Mouse (Mus musculus) lung, postnatal 25 days (tissue): ENCODE results near the gene Lamp2.
"Not testable (repeated sequence)": the region's sequence is repeated elsewhere in the genome, so short reads cannot be mapped to it uniquely, and the experiment has no call there.

Experiments
- DNase-seq: peaks from one replicate; pipeline ENCODE4 v3.0.0; 2022; ENCODE audit warnings: low spot score

The Lamp2 gene

GRCm38 (mm10) chrX:38428818-38429440, 27.3 kb downstream of the Lamp2 start:
- no peak for DNase-seq

GRCm38 (mm10) chrX:38426043-38426442, 30.2 kb downstream of the Lamp2 start:
- no peak for DNase-seq

GRCm38 (mm10) chrX:38423096-38423495, 33.2 kb downstream of the Lamp2 start:
- no peak for DNase-seq

GRCm38 (mm10) chrX:38422396-38422795, 33.9 kb downstream of the Lamp2 start:
- DNase-seq: no peak

- no peak for DNase-seq
Measured at GRCm38 (mm10) chrX:38403879-38404278, 52.4 kb downstream of the Lamp2 start.

GRCm38 (mm10) chrX:38402981-38403380, 53.3 kb downstream of the Lamp2 start:
- DNase-seq: no peak

- peak; percentile 52 for DNase-seq
Measured at GRCm38 (mm10) chrX:38402004-38402403, 54.2 kb downstream of the Lamp2 start.

GRCm38 (mm10) chrX:38400616-38401015, 55.6 kb downstream of the Lamp2 start:
- DNase-seq: no peak

- DNase-seq: no peak
Measured at GRCm38 (mm10) chrX:38399671-38400070, 56.6 kb downstream of the Lamp2 start.

GRCm38 (mm10) chrX:38373169-38373568, 83.1 kb downstream of the Lamp2 start:
- not testable (repeated sequence) for DNase-seq

- peak; percentile 34 for DNase-seq
Measured at GRCm38 (mm10) chrX:38364621-38365020, 91.6 kb downstream of the Lamp2 start.

- DNase-seq: no peak
Measured at GRCm38 (mm10) chrX:38362016-38362415, 94.2 kb downstream of the Lamp2 start.
